Mouse (Mus musculus) megakaryocyte, embryonic 14.5 days (primary cell): Measurements from ENCODE around the gene Slc17a1. TPM values are rescaled to one million over a fixed set of nuclear protein-coding genes. Genes with fewer than 3 reads are reported as not detected.

Experiments
- H3K27me3 ChIP-seq: replicated peaks from 2 replicates; pipeline ENCODE3; 2012; ENCODE audit warnings: inconsistent platforms
- H3K36me3 ChIP-seq: replicated peaks from 2 replicates; pipeline ENCODE3; 2012; ENCODE audit warnings: low read length, inconsistent platforms, mixed read lengths
- H3K4me1 ChIP-seq: 2 replicates; pipeline ENCODE4 v1.6.1; 2012; ENCODE audit warnings: inconsistent platforms
- H3K4me3 ChIP-seq: replicated peaks from 2 replicates; pipeline ENCODE3; 2012; ENCODE audit warnings: moderate library complexity, mild to moderate bottlenecking, inconsistent platforms
- H3K9me3 ChIP-seq: 2 replicates; pipeline ENCODE4 v1.6.1; 2012; ENCODE audit warnings: inconsistent platforms
- FLI1 ChIP-seq: IDR thresholded peaks from 2 replicates; pipeline ENCODE4 v1.6.1; 2012; ENCODE audit warnings: low read length, inconsistent platforms, mixed read lengths
- GATA1 ChIP-seq: IDR thresholded peaks from 3 replicates; pipeline ENCODE4 v1.6.1; 2012; ENCODE audit warnings: mixed read lengths, low read length, inconsistent platforms, borderline replicate concordance
- polyA plus RNA-seq: library from polyadenylated mRNA; stranded (reverse); fragments of >175 nt; gene quantifications from 2 replicates; pipeline ENCODE4 v1.2.3, GENCODE M21; 2012; ENCODE audit warnings: low replicate concordance; ENCODE audit not compliant: insufficient read depth

The Slc17a1 gene
- polyA plus RNA-seq, 1 experiment, result not detected

- H3K9me3 ChIP-seq, result no peaks in the 10 kb centered on the region
- no peak overlapping the region for H3K4me3 ChIP-seq
- TF ChIP-seq FLI1, result no peak
- TF ChIP-seq GATA1, result no peak
- H3K4me1 ChIP-seq, result peaks cover 64% of the 10 kb centered on the region
- no peaks in the 10 kb centered on the region for H3K27me3 ChIP-seq
- no peaks in the 10 kb centered on the region for H3K36me3 ChIP-seq
Observed at GRCm38 (mm10) chr13:23916132-23916531, 48.6 kb downstream of the Slc17a1 start.

- no peaks in the 10 kb centered on the region for H3K27me3 ChIP-seq
- H3K36me3 ChIP-seq, result no peaks in the 10 kb centered on the region
- no peak overlapping the region for H3K4me3 ChIP-seq
- no peak for TF ChIP-seq GATA1
- no peak for TF ChIP-seq FLI1
- H3K9me3 ChIP-seq, result no peaks in the 10 kb centered on the region
- peaks cover 54% of the 10 kb centered on the region for H3K4me1 ChIP-seq
Observed at GRCm38 (mm10) chr13:23917674-23918073, 50.1 kb downstream of the Slc17a1 start.

GRCm38 (mm10) chr13:23925792-23926191 lies 58.2 kb downstream of the Slc17a1 start:
- H3K9me3 ChIP-seq, result no peaks in the 10 kb centered on the region
- H3K4me1 ChIP-seq, result peaks cover 12% of the 10 kb centered on the region
- TF ChIP-seq FLI1 (no peak), GATA1 (no peak)
- no peak overlapping the region for H3K4me3 ChIP-seq
- no peaks in the 10 kb centered on the region for H3K36me3 ChIP-seq
- H3K27me3 ChIP-seq, result no peaks in the 10 kb centered on the region

- no peak for TF ChIP-seq FLI1
- no peak for TF ChIP-seq GATA1
- Histone ChIP-seq H3K4me1 (peaks cover 10% of the 10 kb centered on the region), H3K27me3 (no peaks in the 10 kb centered on the region), H3K4me3 (no peak overlapping the region), H3K9me3 (peaks cover 2% of the 10 kb centered on the region; the same call in 1 of the 2 replicates), H3K36me3 (no peaks in the 10 kb centered on the region)
Observed at GRCm38 (mm10) chr13:23928637-23929036, 61.1 kb downstream of the Slc17a1 start.

- peaks cover 8% of the 10 kb centered on the region; the same call in 1 of the 2 replicates for H3K4me1 ChIP-seq
- no peaks in the 10 kb centered on the region for H3K36me3 ChIP-seq
- TF ChIP-seq FLI1 (no peak), GATA1 (no peak)
- H3K9me3 ChIP-seq, result peaks cover 13% of the 10 kb centered on the region
- H3K27me3 ChIP-seq, result peaks cover 4% of the 10 kb centered on the region
- no peak overlapping the region for H3K4me3 ChIP-seq
Observed at GRCm38 (mm10) chr13:23930461-23930860, 62.9 kb downstream of the Slc17a1 start.

- Histone ChIP-seq H3K9me3 (peaks cover 13% of the 10 kb centered on the region), H3K27me3 (peaks cover 4% of the 10 kb centered on the region), H3K4me1 (peaks cover 8% of the 10 kb centered on the region; the same call in 1 of the 2 replicates), H3K4me3 (no peak overlapping the region), H3K36me3 (no peaks in the 10 kb centered on the region)
- TF ChIP-seq GATA1, result no peak
- no peak for TF ChIP-seq FLI1
Observed at GRCm38 (mm10) chr13:23930904-23931303, 63.4 kb downstream of the Slc17a1 start.

GRCm38 (mm10) chr13:23933421-23934210 lies 66.1 kb downstream of the Slc17a1 start, which contains the start of gene Hist1h2ba:
Gene Hist1h2ba (minus strand): TSS chr13:23934156.
- Histone ChIP-seq H3K36me3 (no peaks in the 10 kb centered on the region), H3K4me3 (no peak within 1 kb of the TSS), H3K9me3 (peaks cover 13% of the 10 kb centered on the region), H3K27me3 (peaks cover 4% of the 10 kb centered on the region), H3K4me1 (peaks cover under 1% of the 10 kb centered on the region; the same call in 1 of the 2 replicates)
- TF ChIP-seq GATA1 (no peak), FLI1 (no peak)

GRCm38 (mm10) chr13:23934211-23934520 lies 66.6 kb downstream of the Slc17a1 start, which contains the start of gene Hist1h2aa:
Gene Hist1h2aa (plus strand): TSS chr13:23934462.
- H3K36me3 ChIP-seq, result no peaks in the 10 kb centered on the region
- no peak within 1 kb of the TSS for H3K4me3 ChIP-seq
- TF ChIP-seq GATA1, result no peak
- TF ChIP-seq FLI1, result no peak
- H3K9me3 ChIP-seq, result peaks cover 13% of the 10 kb centered on the region
- H3K27me3 ChIP-seq, result peaks cover 4% of the 10 kb centered on the region
- no peaks in the 10 kb centered on the region for H3K4me1 ChIP-seq

GRCm38 (mm10) chr13:23938699-23939098 lies 71.1 kb downstream of the Slc17a1 start:
- Histone ChIP-seq H3K36me3 (no peaks in the 10 kb centered on the region), H3K4me3 (no peak overlapping the region), H3K27me3 (peaks cover 8% of the 10 kb centered on the region), H3K9me3 (peaks cover 10% of the 10 kb centered on the region), H3K4me1 (peaks cover 3% of the 10 kb centered on the region)
- TF ChIP-seq FLI1 (no peak), GATA1 (no peak)

GRCm38 (mm10) chr13:23940291-23940690 lies 72.7 kb downstream of the Slc17a1 start:
- peaks cover 7% of the 10 kb centered on the region for H3K27me3 ChIP-seq
- H3K36me3 ChIP-seq, result no peaks in the 10 kb centered on the region
- no peaks in the 10 kb centered on the region for H3K9me3 ChIP-seq
- TF ChIP-seq GATA1 (no peak), FLI1 (no peak)
- peaks cover 10% of the 10 kb centered on the region for H3K4me1 ChIP-seq
- H3K4me3 ChIP-seq, result no peak overlapping the region

GRCm38 (mm10) chr13:23942861-23943260 lies 75.3 kb downstream of the Slc17a1 start:
- Histone ChIP-seq H3K36me3 (no peaks in the 10 kb centered on the region), H3K27me3 (peaks cover 17% of the 10 kb centered on the region), H3K4me1 (peaks cover 10% of the 10 kb centered on the region), H3K4me3 (no peak overlapping the region), H3K9me3 (no peaks in the 10 kb centered on the region)
- TF ChIP-seq GATA1 (no peak), FLI1 (no peak)

Other genes with a start within 250 kb of the Slc17a1 start
- gene Hist1h2be, start 246.6 kb upstream of the Slc17a1 start, polyA plus RNA-seq, result 1.1 and 1.9 TPM in 2 replicates
- 4.7 and 22.2 TPM in 2 replicates for gene Hist1h1e, start 245.2 kb upstream of the Slc17a1 start, polyA plus RNA-seq
- 3.6 and 4.7 TPM in 2 replicates for gene Hist1h2ac, start 183.8 kb upstream of the Slc17a1 start, polyA plus RNA-seq
- 148 and 151 TPM in 2 replicates for gene Hist1h2bc, start 183.6 kb upstream of the Slc17a1 start, polyA plus RNA-seq
- gene Hist1h1t, start 171.9 kb upstream of the Slc17a1 start, polyA plus RNA-seq, result not detected in 2 replicates
- 4.0 and 19.8 TPM in 2 replicates for gene Hist1h4c, start 169.3 kb upstream of the Slc17a1 start, polyA plus RNA-seq
- gene Hfe, start 156.9 kb upstream of the Slc17a1 start, polyA plus RNA-seq, result 10.7 TPM in 1 of 2 replicates, not detected in the other
- 353 and 402 TPM in 2 replicates for gene Hist1h1c, start 128.9 kb upstream of the Slc17a1 start, polyA plus RNA-seq
- 12.6 TPM in 1 of 2 replicates, not detected in the other for gene Hist1h3c, start 122.1 kb upstream of the Slc17a1 start, polyA plus RNA-seq
- gene Hist1h2bb, start 121.0 kb upstream of the Slc17a1 start, polyA plus RNA-seq, result 7.4 TPM in 1 of 2 replicates, not detected in the other
- gene Hist1h2ab, start 116.6 kb upstream of the Slc17a1 start, polyA plus RNA-seq, result 16.0 and 17.5 TPM in 2 replicates
- 9.9 and 14.5 TPM in 2 replicates for gene Hist1h3b, start 115.5 kb upstream of the Slc17a1 start, polyA plus RNA-seq
- gene Hist1h4b, start 110.7 kb upstream of the Slc17a1 start, polyA plus RNA-seq, result 17.4 and 40.7 TPM in 2 replicates
- gene Hist1h4a, start 106.5 kb upstream of the Slc17a1 start, polyA plus RNA-seq, result 30.3 and 45.4 TPM in 2 replicates
- gene Hist1h3a, start 105.4 kb upstream of the Slc17a1 start, polyA plus RNA-seq, result 6.6 and 7.4 TPM in 2 replicates
- 3.3 and 3.5 TPM in 2 replicates for gene Hist1h1a, start 104.1 kb upstream of the Slc17a1 start, polyA plus RNA-seq
- gene Trim38, start 97.8 kb upstream of the Slc17a1 start, polyA plus RNA-seq, result not detected in 2 replicates
- not detected in 2 replicates for gene Slc17a2, start 60.8 kb upstream of the Slc17a1 start, polyA plus RNA-seq
- gene Slc17a3, start 28.3 kb upstream of the Slc17a1 start, polyA plus RNA-seq, result not detected in 2 replicates
- not detected in 2 replicates for gene Slc17a4, start 47.3 kb downstream of the Slc17a1 start, polyA plus RNA-seq
- gene Hist1h2ba, start 66.4 kb downstream of the Slc17a1 start, polyA plus RNA-seq, result not detected in 2 replicates
- gene Hist1h2aa, start 66.7 kb downstream of the Slc17a1 start, polyA plus RNA-seq, result not detected in 2 replicates
- gene Scgn, start 123.5 kb downstream of the Slc17a1 start, polyA plus RNA-seq, result not detected in 2 replicates